Mouse (Mus musculus): ENCODE data around the gene Ece2.

DNA sequence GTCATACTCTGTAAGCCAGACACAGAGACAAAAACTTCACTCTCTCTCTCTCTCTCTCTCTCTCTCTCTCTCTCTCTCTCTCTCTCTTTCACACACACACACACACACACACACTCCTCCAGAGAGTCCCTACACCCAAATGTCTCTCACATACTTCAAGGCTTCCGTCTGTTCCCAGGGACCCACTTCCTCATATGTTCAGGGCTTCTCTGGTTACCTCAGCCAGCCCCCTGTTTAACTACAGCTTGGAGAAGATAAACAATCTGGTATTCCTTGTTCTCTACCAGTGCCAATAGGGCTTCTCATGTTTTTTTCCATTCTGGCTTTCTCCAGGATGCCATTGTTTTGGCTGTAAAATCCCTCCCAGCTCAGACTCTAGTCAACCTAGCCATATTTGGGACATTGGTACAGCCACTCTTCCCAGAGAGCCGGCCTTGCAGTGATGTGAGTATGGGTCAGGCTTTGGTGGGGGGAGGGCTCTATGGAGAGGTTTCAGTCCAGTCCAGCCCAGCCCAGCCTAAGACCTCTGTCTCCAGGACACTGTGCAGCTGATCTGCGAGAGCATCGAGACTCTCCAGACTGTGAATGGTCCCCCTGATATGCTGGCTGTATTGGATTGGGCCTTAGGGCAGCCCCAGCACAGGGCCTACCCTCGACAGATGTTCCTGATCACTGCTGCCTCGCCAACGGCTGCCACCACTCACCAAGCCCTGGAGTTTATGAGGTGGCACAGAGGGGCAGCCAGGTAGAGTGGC is 32.8 kb upstream of the Ece2 start:
- TF ChIP-seq TAL1 (IDR thresholded peaks at IDR 0.05; ENCODE audit: low read length), result no peak
- no peak for TF ChIP-seq GATA1 (IDR thresholded peaks at IDR 0.05; ENCODE audit: low read length)

Measured in erythroblast, embryonic 14.5 days (primary cell).